Mouse (Mus musculus): ENCODE measurements around the gene Eri3. TPM values are rescaled to one million over a fixed set of nuclear protein-coding genes. Genes with fewer than 3 reads are reported as not detected.

Gene Eri3
- polyA plus RNA-seq, 1 experiment from 2014 or later = 267 TPM

DNA sequence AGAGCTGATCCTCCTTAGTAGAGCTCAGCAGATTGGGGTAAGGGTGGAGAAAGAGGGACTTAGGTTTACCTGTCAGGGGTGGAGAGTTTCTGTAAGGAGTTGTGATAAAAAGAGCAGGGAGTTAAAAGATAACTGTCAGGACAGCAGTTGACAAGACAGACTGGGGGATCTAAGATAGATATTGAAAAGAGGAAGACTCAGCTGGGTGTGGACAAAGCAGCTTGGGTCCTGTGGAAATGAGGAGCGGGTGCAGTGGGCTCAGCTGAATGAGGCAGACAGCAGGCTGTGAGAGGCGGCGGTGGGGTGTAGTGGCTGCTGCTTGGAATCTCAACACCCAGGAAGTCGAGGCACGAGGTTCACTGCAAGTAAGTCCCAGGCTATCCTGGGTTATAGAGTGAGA is 72.1 kb downstream of the Eri3 start:
- Histone ChIP-seq H3K27ac (replicated peaks; ENCODE audit: low read depth, low read length) (no peak overlapping the region), H3K9ac (replicated peaks; ENCODE audit: low read length) (no peak overlapping the region), H3K36me3 (ENCODE audit: control insufficient read depth, insufficient read depth, low read length) (peaks cover 22% of the 10 kb centered on the region), H3K4me2 (ENCODE audit: low read length) (no peak overlapping the region), H3K27me3 (ENCODE audit: control insufficient read depth, insufficient read depth, low read length) (no peaks in the 10 kb centered on the region), H3K4me1 (ENCODE audit: control insufficient read depth, insufficient read depth, low read length) (0 out of 2 replicates have a peak, but pooled peaks cover 2% of the 10 kb centered on the region), H3K9me3 (ENCODE audit: control insufficient read depth, low read length) (no peaks in the 10 kb centered on the region), H3K4me3 (replicated peaks; ENCODE audit: low read depth, low read length) (no peak overlapping the region)
- 91% methylated on average over 5 of the region's 5 CpGs for WGBS
- no peak for DNase-seq
- no peak for ATAC-seq (ENCODE audit: low FRiP score, low TSS enrichment)

DNA sequence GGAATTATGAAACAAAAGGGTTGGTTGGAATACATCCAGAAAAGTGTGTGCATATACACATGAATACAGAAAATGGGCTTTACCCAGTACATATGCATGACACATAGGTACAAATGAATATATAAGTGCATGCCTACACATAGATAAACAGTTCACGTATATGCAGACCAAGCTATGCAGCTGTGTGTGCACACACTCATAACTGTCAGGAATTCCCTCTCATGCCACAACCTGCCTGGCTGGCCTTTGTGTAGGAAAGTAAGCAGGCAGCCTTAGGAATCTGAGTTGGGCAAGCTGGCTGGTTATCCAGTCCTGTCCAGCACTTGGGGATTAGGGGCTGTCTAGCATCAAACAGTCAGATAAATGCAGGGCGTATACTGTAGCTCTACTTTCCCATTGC is 72.9 kb downstream of the Eri3 start:
- Histone ChIP-seq H3K4me2 (ENCODE audit: low read length) (no peak overlapping the region), H3K9ac (replicated peaks; ENCODE audit: low read length) (no peak overlapping the region), H3K4me1 (ENCODE audit: control insufficient read depth, insufficient read depth, low read length) (0 out of 2 replicates have a peak, but pooled peaks cover 2% of the 10 kb centered on the region), H3K27ac (replicated peaks; ENCODE audit: low read depth, low read length) (no peak overlapping the region), H3K27me3 (ENCODE audit: control insufficient read depth, insufficient read depth, low read length) (no peaks in the 10 kb centered on the region), H3K4me3 (replicated peaks; ENCODE audit: low read depth, low read length) (no peak overlapping the region), H3K9me3 (ENCODE audit: control insufficient read depth, low read length) (no peaks in the 10 kb centered on the region), H3K36me3 (ENCODE audit: control insufficient read depth, insufficient read depth, low read length) (peaks cover 22% of the 10 kb centered on the region)
- DNase-seq (no peak), ATAC-seq (ENCODE audit: low FRiP score, low TSS enrichment) (no peak)
- WGBS = 89% methylated on average over 2 of the region's 2 CpGs

DNA sequence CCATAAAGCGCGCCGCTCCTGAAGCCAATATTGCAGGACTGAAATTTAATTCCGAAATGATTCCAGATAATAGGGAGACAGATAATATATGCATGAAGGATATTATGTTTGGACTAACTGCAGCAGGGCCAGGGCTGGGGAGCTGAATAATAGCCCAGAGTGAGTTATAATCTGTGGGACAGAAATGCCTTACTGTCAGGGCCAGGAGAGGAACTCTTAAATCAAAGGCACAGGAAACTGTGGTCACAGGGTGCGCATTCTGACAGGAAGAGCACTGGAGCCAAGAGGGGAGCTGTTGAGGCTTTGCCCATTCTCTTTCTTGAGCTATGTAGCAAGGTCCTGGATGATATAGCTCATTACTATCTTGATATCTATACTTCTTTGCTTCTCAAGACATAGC is 74.5 kb downstream of the Eri3 start:
- 0 out of 2 replicates have a peak, but pooled peaks cover 2% of the 10 kb centered on the region for H3K4me1 ChIP-seq (ENCODE audit: control insufficient read depth, insufficient read depth, low read length)
- no peaks in the 10 kb centered on the region for H3K9me3 ChIP-seq (ENCODE audit: control insufficient read depth, low read length)
- ATAC-seq (ENCODE audit: low FRiP score, low TSS enrichment) (no peak), DNase-seq (no peak)
- no peaks in the 10 kb centered on the region for H3K27me3 ChIP-seq (ENCODE audit: control insufficient read depth, insufficient read depth, low read length)
- no peak overlapping the region for H3K4me3 ChIP-seq (replicated peaks; ENCODE audit: low read depth, low read length)
- no peak overlapping the region for H3K27ac ChIP-seq (replicated peaks; ENCODE audit: low read depth, low read length)
- H3K4me2 ChIP-seq (ENCODE audit: low read length) = no peak overlapping the region
- no peak overlapping the region for H3K9ac ChIP-seq (replicated peaks; ENCODE audit: low read length)
- WGBS = 91% methylated on average over 5 of the region's 5 CpGs
- H3K36me3 ChIP-seq (ENCODE audit: control insufficient read depth, insufficient read depth, low read length) = peaks cover 22% of the 10 kb centered on the region

DNA sequence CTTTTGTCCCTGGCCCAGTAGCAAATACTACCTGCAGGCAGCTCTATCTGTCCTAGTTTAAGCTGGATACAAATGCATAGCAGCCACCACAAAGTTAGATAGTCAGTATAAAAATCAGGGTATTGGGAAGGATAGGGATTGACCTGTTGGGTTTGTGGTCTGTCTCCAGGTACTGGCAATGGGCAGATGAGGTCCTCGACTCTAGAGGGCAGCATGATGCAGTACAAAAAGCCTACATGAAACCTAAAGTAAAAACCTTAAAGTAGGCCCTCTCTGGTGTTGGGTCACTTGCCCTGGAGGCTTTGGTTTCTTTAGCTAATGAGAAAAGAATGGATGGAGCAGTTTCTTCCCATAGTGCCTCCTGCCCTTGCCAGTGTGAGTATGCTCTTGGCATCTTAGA is 78.3 kb downstream of the Eri3 start:
- no peak overlapping the region for H3K4me2 ChIP-seq (ENCODE audit: low read length)
- no peaks in the 10 kb centered on the region for H3K9me3 ChIP-seq (ENCODE audit: control insufficient read depth, low read length)
- H3K36me3 ChIP-seq (ENCODE audit: control insufficient read depth, insufficient read depth, low read length) = peaks cover 6% of the 10 kb centered on the region; the same call in 1 of the 2 replicates
- no peak overlapping the region for H3K9ac ChIP-seq (replicated peaks; ENCODE audit: low read length)
- H3K27me3 ChIP-seq (ENCODE audit: control insufficient read depth, insufficient read depth, low read length) = no peaks in the 10 kb centered on the region
- ATAC-seq (ENCODE audit: low FRiP score, low TSS enrichment) (no peak), DNase-seq (no peak)
- H3K4me1 ChIP-seq (ENCODE audit: control insufficient read depth, insufficient read depth, low read length) = peaks cover 5% of the 10 kb centered on the region
- H3K27ac ChIP-seq (replicated peaks; ENCODE audit: low read depth, low read length) = no peak overlapping the region
- no peak overlapping the region for H3K4me3 ChIP-seq (replicated peaks; ENCODE audit: low read depth, low read length)
- WGBS = 58% methylated on average over 1 of the region's 1 CpGs

DNA sequence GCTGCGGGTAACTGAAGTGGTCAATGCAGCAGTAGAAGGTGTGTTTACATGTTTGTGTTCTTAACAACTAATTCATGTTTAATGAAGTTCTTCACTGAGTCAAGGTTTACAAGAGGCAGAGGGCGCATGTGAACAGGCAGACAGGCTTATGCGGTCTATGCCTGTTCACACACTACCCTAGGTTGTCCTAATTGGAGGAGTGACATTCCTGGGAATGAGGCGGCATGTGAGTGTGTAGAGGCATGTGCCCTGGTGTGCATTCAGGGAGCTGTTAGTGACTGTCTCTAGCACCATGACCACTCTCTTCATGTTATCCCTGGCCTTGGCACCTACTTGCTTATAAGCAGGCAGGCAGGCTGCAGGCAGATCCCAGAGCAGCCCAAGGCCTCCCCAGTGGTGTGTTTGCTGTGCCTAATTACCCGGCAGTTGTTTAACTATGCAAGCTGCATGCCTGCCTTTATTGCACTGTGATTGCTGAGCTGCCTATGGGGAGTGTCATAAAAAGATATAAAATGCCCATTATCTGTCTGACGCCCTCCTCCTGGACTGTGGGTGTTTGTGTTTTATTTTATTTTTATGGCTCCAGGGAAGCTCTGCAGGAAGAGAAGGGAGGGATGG is 80.0 kb downstream of the Eri3 start:
- whole genome bisulfite sequencing = 78% methylated on average over 6 of the region's 6 CpGs

GRCm38 (mm10) chr4:117633527-117633926 is 83.4 kb downstream of the Eri3 start:
- no peaks in the 10 kb centered on the region for H3K9me3 ChIP-seq (ENCODE audit: control insufficient read depth, low read length)
- H3K27ac ChIP-seq (replicated peaks; ENCODE audit: low read depth, low read length) = 0 out of 2 replicates have a peak overlapping the region, but pooled peaks have one; percentile 1
- H3K36me3 ChIP-seq (ENCODE audit: control insufficient read depth, insufficient read depth, low read length) = no peaks in the 10 kb centered on the region
- H3K27me3 ChIP-seq (ENCODE audit: control insufficient read depth, insufficient read depth, low read length) = no peaks in the 10 kb centered on the region
- peaks cover 21% of the 10 kb centered on the region for H3K4me1 ChIP-seq (ENCODE audit: control insufficient read depth, insufficient read depth, low read length)
- no peak overlapping the region for H3K9ac ChIP-seq (replicated peaks; ENCODE audit: low read length)
- DNase-seq (no peak), ATAC-seq (ENCODE audit: low FRiP score, low TSS enrichment) (no peak)
- H3K4me3 ChIP-seq (replicated peaks; ENCODE audit: low read depth, low read length) = no peak overlapping the region
- WGBS = 75% methylated on average over 5 of the region's 5 CpGs
- no peak overlapping the region for H3K4me2 ChIP-seq (ENCODE audit: low read length)

More for the DNA sequence above, 80.0 kb downstream of the Eri3 start:
- Histone ChIP-seq H3K9ac (replicated peaks; ENCODE audit: low read length) (0 out of 2 replicates have a peak overlapping the region, but pooled peaks have one; percentile 7), H3K27me3 (ENCODE audit: control insufficient read depth, insufficient read depth, low read length) (no peaks in the 10 kb centered on the region), H3K4me2 (ENCODE audit: low read length) (no peak overlapping the region), H3K27ac (replicated peaks; ENCODE audit: low read depth, low read length) (no peak overlapping the region), H3K9me3 (ENCODE audit: control insufficient read depth, low read length) (no peaks in the 10 kb centered on the region), H3K36me3 (ENCODE audit: control insufficient read depth, insufficient read depth, low read length) (no peaks in the 10 kb centered on the region), H3K4me3 (replicated peaks; ENCODE audit: low read depth, low read length) (no peak overlapping the region), H3K4me1 (ENCODE audit: control insufficient read depth, insufficient read depth, low read length) (peaks cover 5% of the 10 kb centered on the region)
- ATAC-seq (ENCODE audit: low FRiP score, low TSS enrichment) = no peak
- no peak for DNase-seq

DNA sequence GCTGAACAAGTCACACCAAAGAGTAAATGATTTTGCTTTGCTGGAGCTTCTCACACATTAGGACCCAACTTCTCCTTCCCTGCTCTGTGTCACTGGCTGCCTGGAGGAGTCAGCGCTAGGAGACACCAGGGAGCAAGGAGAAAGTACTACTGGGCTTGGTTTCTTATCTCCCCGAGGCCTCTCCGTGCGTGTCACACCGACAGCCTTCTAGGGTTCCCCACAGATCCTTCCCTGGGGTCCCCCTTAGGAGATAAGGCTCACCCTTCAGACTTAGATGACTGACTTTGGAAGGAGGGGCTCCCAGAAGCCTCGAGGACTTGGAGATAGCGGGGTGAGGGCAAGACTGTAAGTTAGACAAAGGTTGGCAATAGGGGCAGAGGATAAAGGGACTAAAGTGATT is 84.5 kb downstream of the Eri3 start:
- H3K4me1 ChIP-seq (ENCODE audit: control insufficient read depth, insufficient read depth, low read length) = peaks cover 21% of the 10 kb centered on the region
- H3K27ac ChIP-seq (replicated peaks; ENCODE audit: low read depth, low read length) = no peak overlapping the region
- no peaks in the 10 kb centered on the region for H3K9me3 ChIP-seq (ENCODE audit: control insufficient read depth, low read length)
- DNase-seq = no peak
- H3K27me3 ChIP-seq (ENCODE audit: control insufficient read depth, insufficient read depth, low read length) = no peaks in the 10 kb centered on the region
- H3K4me3 ChIP-seq (replicated peaks; ENCODE audit: low read depth, low read length) = no peak overlapping the region
- no peak for ATAC-seq (ENCODE audit: low FRiP score, low TSS enrichment)
- H3K9ac ChIP-seq (replicated peaks; ENCODE audit: low read length) = no peak overlapping the region
- 88% methylated on average over 7 of the region's 7 CpGs for WGBS
- no peak overlapping the region for H3K4me2 ChIP-seq (ENCODE audit: low read length)
- no peaks in the 10 kb centered on the region for H3K36me3 ChIP-seq (ENCODE audit: control insufficient read depth, insufficient read depth, low read length)

GRCm38 (mm10) chr4:117636152-117636551 is 86.0 kb downstream of the Eri3 start:
- no peaks in the 10 kb centered on the region for H3K36me3 ChIP-seq (ENCODE audit: control insufficient read depth, insufficient read depth, low read length)
- no peak overlapping the region for H3K4me2 ChIP-seq (ENCODE audit: low read length)
- 86% methylated on average over 4 of the region's 4 CpGs for WGBS
- H3K9me3 ChIP-seq (ENCODE audit: control insufficient read depth, low read length) = no peaks in the 10 kb centered on the region
- ATAC-seq (ENCODE audit: low FRiP score, low TSS enrichment) (no peak), DNase-seq (no peak)
- H3K27ac ChIP-seq (replicated peaks; ENCODE audit: low read depth, low read length) = peak overlapping the region; percentile 78
- no peaks in the 10 kb centered on the region for H3K27me3 ChIP-seq (ENCODE audit: control insufficient read depth, insufficient read depth, low read length)
- peaks cover 19% of the 10 kb centered on the region for H3K4me1 ChIP-seq (ENCODE audit: control insufficient read depth, insufficient read depth, low read length)
- no peak overlapping the region for H3K4me3 ChIP-seq (replicated peaks; ENCODE audit: low read depth, low read length)
- H3K9ac ChIP-seq (replicated peaks; ENCODE audit: low read length) = no peak overlapping the region

DNA sequence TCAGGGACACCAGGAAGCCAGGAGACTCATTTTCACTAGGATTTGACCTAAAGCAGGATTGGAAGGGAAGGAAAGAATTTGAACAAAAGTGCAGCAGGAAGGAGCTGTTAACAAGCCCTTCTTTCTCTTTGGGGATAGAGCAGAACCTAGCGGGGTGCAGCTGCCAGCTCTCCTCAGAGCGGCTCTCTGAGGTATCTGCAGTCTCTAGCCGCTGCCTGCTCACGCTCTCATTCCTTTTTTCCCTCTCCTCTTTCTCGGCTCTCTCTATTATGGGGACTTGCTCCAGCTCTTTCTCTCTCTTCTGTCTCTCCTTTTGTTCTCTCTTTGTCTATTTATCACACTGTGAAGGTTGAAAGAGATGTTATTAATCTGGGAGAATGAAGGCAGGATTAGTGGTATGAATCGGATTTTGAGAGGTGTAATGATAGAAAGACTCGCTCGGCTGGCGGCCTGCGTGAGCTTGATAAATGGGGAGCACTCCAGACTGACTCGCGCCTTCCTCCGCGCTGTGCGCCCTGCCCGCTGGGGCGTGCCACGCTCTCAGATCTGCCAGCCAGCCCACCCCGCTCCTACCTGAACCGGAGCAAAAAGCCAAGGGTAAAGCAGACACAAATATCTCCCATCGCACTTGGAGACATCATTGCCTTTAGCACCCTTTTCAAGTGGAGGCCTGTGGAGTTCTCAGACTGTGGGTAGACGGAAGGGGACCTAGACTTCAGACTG is 86.9 kb downstream of the Eri3 start:
- Histone ChIP-seq H3K4me3 (replicated peaks; ENCODE audit: low read depth, low read length) (no peak overlapping the region), H3K27ac (replicated peaks; ENCODE audit: low read depth, low read length) (peak overlapping the region; percentile 78), H3K27me3 (ENCODE audit: control insufficient read depth, insufficient read depth, low read length) (no peaks in the 10 kb centered on the region), H3K4me2 (ENCODE audit: low read length) (peak overlapping the region; percentile 21), H3K36me3 (ENCODE audit: control insufficient read depth, insufficient read depth, low read length) (no peaks in the 10 kb centered on the region), H3K9ac (replicated peaks; ENCODE audit: low read length) (peak overlapping the region; percentile 29; the same call in 1 of the 2 replicates), H3K4me1 (ENCODE audit: control insufficient read depth, insufficient read depth, low read length) (peaks cover 19% of the 10 kb centered on the region), H3K9me3 (ENCODE audit: control insufficient read depth, low read length) (no peaks in the 10 kb centered on the region)
- DNase-seq = peak; percentile 73
- ATAC-seq (ENCODE audit: low FRiP score, low TSS enrichment) = peak; percentile 58; the same call in 1 of the 2 replicates
- WGBS = 12% methylated on average over 22 of the region's 22 CpGs

All from midbrain, embryonic 14.5 days (tissue).